Mouse (Mus musculus) B cell, adult 62 days (primary cell): Measurements from ENCODE around the gene Retn. TPM values are rescaled to one million over a fixed set of nuclear protein-coding genes. Genes with fewer than 3 reads are reported as not detected.

Source experiments
- total RNA-seq: library from RNA; stranded (reverse); gene quantifications from 4 replicates; pipeline ENCODE4 v1.2.4, GENCODE M21; 2023

The Retn gene
- not detected in 4 replicates for total RNA-seq

GRCm38 (mm10) chr8:3655526-3655925 lies at the start of gene Retn:
Gene Retn, plus strand, starts transcription at chr8:3655770.

GRCm38 (mm10) chr8:3621199-3621970 lies 34.2 kb upstream of the Retn start, which contains the start of the genes Xab2 and Pet100:
Gene Xab2, minus strand, starts transcription at chr8:3621316.
Gene Pet100, plus strand, starts transcription at chr8:3621548.

GRCm38 (mm10) chr8:3625445-3625844 lies 30.1 kb upstream of the Retn start, which contains the start of gene Pcp2:
Gene Pcp2, minus strand, starts transcription at chr8:3625545.

GRCm38 (mm10) chr8:3630647-3631477 lies 24.7 kb upstream of the Retn start, which contains the start of gene Stxbp2:
Gene Stxbp2, plus strand, starts transcription at chr8:3630955.

GRCm38 (mm10) chr8:3665507-3665906 lies 9.9 kb downstream of the Retn start, which contains the start of gene Mcemp1:
Gene Mcemp1, plus strand, starts transcription at chr8:3665754.

GRCm38 (mm10) chr8:3671980-3672491 lies 16.5 kb downstream of the Retn start, which contains the start of gene Fcor:
Gene Fcor, minus strand, starts transcription at chr8:3672362.

GRCm38 (mm10) chr8:3676131-3676992 lies 20.8 kb downstream of the Retn start, which contains the start of gene Trappc5:
Gene Trappc5, plus strand, starts transcription at chr8:3676299.

GRCm38 (mm10) chr8:3694121-3694520 lies 38.6 kb downstream of the Retn start, which contains the start of gene Fcer2a:
Gene Fcer2a, minus strand, starts transcription at chr8:3694175.

Other genes with a start within 250 kb of the Retn start
- gene Pex11g, start 188.1 kb upstream of the Retn start, total RNA-seq = 0.85 to 2.6 TPM (median 1.6 TPM) in 4 replicates
- 6.5 to 8.4 TPM (median 7.2 TPM) in 4 replicates for gene Tex45, start 184.9 kb upstream of the Retn start, total RNA-seq
- gene Zfp358, start 162.6 kb upstream of the Retn start, total RNA-seq = 6.4 to 9.4 TPM (median 7.2 TPM) in 4 replicates
- gene Mcoln1, start 155.3 kb upstream of the Retn start, total RNA-seq = 99.2 to 105 TPM (median 101 TPM) in 4 replicates
- 59.4 to 70.3 TPM (median 68.0 TPM) in 4 replicates for gene Pnpla6, start 140.4 kb upstream of the Retn start, total RNA-seq
- gene C330021F23Rik, start 87.8 kb upstream of the Retn start, total RNA-seq = not detected in 4 replicates
- gene Camsap3, start 68.5 kb upstream of the Retn start, total RNA-seq = 0.30 to 0.66 TPM (median 0.60 TPM) in 3 of 4 replicates, not detected in the other
- 89.5 to 105 TPM (median 96.8 TPM) in 4 replicates for gene Xab2, start 34.5 kb upstream of the Retn start, total RNA-seq
- 61.5 to 75.3 TPM (median 69.8 TPM) in 4 replicates for gene Pet100, start 34.2 kb upstream of the Retn start, total RNA-seq
- gene Pcp2, start 30.2 kb upstream of the Retn start, total RNA-seq = not detected in 4 replicates
- gene Stxbp2, start 24.8 kb upstream of the Retn start, total RNA-seq = 233 to 293 TPM (median 262 TPM) in 4 replicates
- gene Mcemp1, start 10.0 kb downstream of the Retn start, total RNA-seq = not detected in 4 replicates
- not detected in 4 replicates for gene Fcor, start 16.6 kb downstream of the Retn start, total RNA-seq
- gene Trappc5, start 20.5 kb downstream of the Retn start, total RNA-seq = 18.8 to 23.5 TPM (median 20.7 TPM) in 4 replicates
- gene Fcer2a, start 38.4 kb downstream of the Retn start, total RNA-seq = 616 to 739 TPM (median 694 TPM) in 4 replicates
- 1.3 TPM in 1 of 4 replicates, not detected in the others for gene Clec4g, start 64.9 kb downstream of the Retn start, total RNA-seq
- gene Cd209a, start 93.2 kb downstream of the Retn start, total RNA-seq = 0.81 to 1.4 TPM (median 1.2 TPM) in 4 replicates
- not detected in 4 replicates for gene Cd209e, start 198.5 kb downstream of the Retn start, total RNA-seq
- not detected in 4 replicates for gene Cd209d, start 222.8 kb downstream of the Retn start, total RNA-seq